Comparison of ENCODE assay signal across 15 mouse cellular contexts in genomic region chr11:56165759-56166158, GRCm38 (mm10).
DNase-seq lines count a peak whose midpoint lies in the region; ATAC-seq and TF ChIP-seq lines count a peak whose summit lies in the region.
"Had no signal": no experiment of that assay in that cellular context is flagged by ENCODE, and none has a peak within 500 bp of the region (broad histone marks: within the 10 kb centered on the region; RNA-seq: fewer than 3 reads in every experiment).

No protein-coding gene starts in this region.

- H3K4me3 ChIP-seq in hindbrain, postnatal 0 days (ENCODE audit: low read length), result no peak overlapping the region
- H3K4me3 ChIP-seq in hindbrain, embryonic 13.5 days, result no peak overlapping the region
- no peak overlapping the region for H3K4me3 ChIP-seq in heart, embryonic 10.5 days
- H3K4me3 ChIP-seq: gastrocnemius, adult 2 months; heart, embryonic 12.5 days; hindbrain, embryonic 12.5 days had no signal

- no peaks in the 10 kb centered on the region for H3K36me3 ChIP-seq in hindbrain, postnatal 0 days (ENCODE audit: insufficient read depth, low read length)
- no peaks in the 10 kb centered on the region for H3K36me3 ChIP-seq in hindbrain, embryonic 13.5 days
- H3K36me3 ChIP-seq in heart, embryonic 10.5 days, result no peaks in the 10 kb centered on the region
- H3K36me3 ChIP-seq: heart, embryonic 12.5 days; hindbrain, embryonic 12.5 days had no signal

- no peak overlapping the region for H3K9ac ChIP-seq in hindbrain, postnatal 0 days (replicated peaks; ENCODE audit: low read length)
- H3K9ac ChIP-seq in hindbrain, embryonic 13.5 days, result no peak overlapping the region
- H3K9ac ChIP-seq: heart, embryonic 12.5 days; hindbrain, embryonic 12.5 days; lung, embryonic 14.5 days had no signal

- H3K27me3 ChIP-seq in hindbrain, postnatal 0 days (ENCODE audit: insufficient read depth, low read length), result no peaks in the 10 kb centered on the region
- H3K27me3 ChIP-seq in hindbrain, embryonic 13.5 days, result no peaks in the 10 kb centered on the region
- H3K27me3 ChIP-seq in heart, embryonic 10.5 days (ENCODE audit: insufficient read depth, poor library complexity, severe bottlenecking), result no peaks in the 10 kb centered on the region
- H3K27me3 ChIP-seq: heart, embryonic 12.5 days; hindbrain, embryonic 12.5 days had no signal

- H3K27ac ChIP-seq in hindbrain, postnatal 0 days, result no peak overlapping the region
- no peak overlapping the region for H3K27ac ChIP-seq in hindbrain, embryonic 13.5 days
- no peak overlapping the region for H3K27ac ChIP-seq in heart, embryonic 10.5 days
- H3K27ac ChIP-seq: gastrocnemius, adult 2 months; hindbrain, embryonic 12.5 days had no signal

- WGBS in hindbrain, postnatal 0 days, result 52% methylated on average over 5 of the region's 5 CpGs
- WGBS in hindbrain, embryonic 13.5 days, result 85% methylated on average over 5 of the region's 5 CpGs
- WGBS in heart, embryonic 10.5 days, result 77% methylated on average over 5 of the region's 5 CpGs

- H3K4me2 ChIP-seq in hindbrain, postnatal 0 days (ENCODE audit: low read depth, low read length), result no peak overlapping the region
- H3K4me2 ChIP-seq in hindbrain, embryonic 13.5 days, result no peak overlapping the region
- H3K4me2 ChIP-seq: heart, embryonic 12.5 days; hindbrain, embryonic 12.5 days; lung, embryonic 14.5 days had no signal

- ATAC-seq in hindbrain, postnatal 0 days, result peak; percentile 74
- ATAC-seq in hindbrain, embryonic 13.5 days (ENCODE audit: low FRiP score), result no peak

- H3K4me1 ChIP-seq in hindbrain, postnatal 0 days (ENCODE audit: insufficient read depth, low read length), result 0 out of 2 replicates have a peak, but pooled peaks cover 3% of the 10 kb centered on the region
- H3K4me1 ChIP-seq in hindbrain, embryonic 13.5 days (replicated peaks), result no peaks in the 10 kb centered on the region
- H3K4me1 ChIP-seq in heart, embryonic 10.5 days, result no peaks in the 10 kb centered on the region
- H3K4me1 ChIP-seq: heart, embryonic 12.5 days; hindbrain, embryonic 12.5 days had no signal

- no peak for TF ChIP-seq CTCF in hindbrain, postnatal 0 days (IDR thresholded peaks at IDR 0.05; ENCODE audit: low read depth)

- DNase-seq in cerebellum, adult 9-11 months, result peak; percentile 2
- DNase-seq in cerebellum, adult 9-10 months, result no peak
- DNase-seq in hindbrain, postnatal 0 days (ENCODE audit: low spot score), result peak; percentile 57
- DNase-seq in right cerebral cortex, adult 2 months (ENCODE audit: low spot score in 2 of 2), result peak; percentile 29 to 33
- DNase-seq in right cerebral cortex, postnatal 4 days, result no peak
- DNase-seq in kidney, adult 8-10 months, result no peak
- no peak for DNase-seq in heart, embryonic 10.5 days (ENCODE audit: low spot score)
- DNase-seq: gastrocnemius, adult 2 months; kidney, adult 2 months; liver; lung, embryonic 14.5 days; thymus, postnatal 4 days had no signal

- H3K9me3 ChIP-seq in hindbrain, postnatal 0 days (ENCODE audit: low read length), result no peaks in the 10 kb centered on the region
- no peaks in the 10 kb centered on the region for H3K9me3 ChIP-seq in hindbrain, embryonic 13.5 days
- H3K9me3 ChIP-seq in heart, embryonic 10.5 days, result no peaks in the 10 kb centered on the region
- H3K9me3 ChIP-seq: heart, embryonic 12.5 days; hindbrain, embryonic 12.5 days had no signal

Comparison
In these comparisons a context has a peak if more than half of its experiments do, and no peak if none do; other contexts are left out.
1. DNase-seq: peak in cerebellum, adult 9-11 months (single experiment), hindbrain, postnatal 0 days (single experiment) and right cerebral cortex, adult 2 months (2 of 2); none in cerebellum, adult 9-10 months (single experiment), right cerebral cortex, postnatal 4 days (single experiment), kidney, adult 8-10 months (0 of 2) and heart, embryonic 10.5 days (single experiment).